Mouse (Mus musculus) kidney, embryonic 16.5 days (tissue): Measurements from ENCODE around the gene Spats1. TPM values are rescaled to one million over a fixed set of nuclear protein-coding genes. Genes with fewer than 3 reads are reported as not detected.
"Not testable (repeated sequence)": the region's sequence is repeated elsewhere in the genome, so short reads cannot be mapped to it uniquely, and the experiment has no call there.

ENCODE experiments used
- ATAC-seq: fragments of 200-750 bp; cut with Nextera tagmentation; 2 replicates; pipeline ENCODE4 v1.8.0; 2017; ENCODE audit warnings: moderate TSS enrichment; ENCODE audit not compliant: low FRiP score, low TSS enrichment
- H3K27ac ChIP-seq: fragments of 300-500 bp; sonication (generic); 2 replicates; pipeline ENCODE4 v1.5.1; 2014; ENCODE audit warnings: low read length
- H3K27me3 ChIP-seq: fragments of 300-500 bp; sonication (generic); 2 replicates; pipeline ENCODE4 v1.6.1; 2014; ENCODE audit warnings: low read length, control low read depth, mixed read lengths; ENCODE audit not compliant: insufficient read depth
- H3K36me3 ChIP-seq: fragments of 300-500 bp; sonication (generic); 2 replicates; pipeline ENCODE4 v1.6.1; 2014; ENCODE audit warnings: low read length, control low read depth, mixed read lengths; ENCODE audit not compliant: insufficient read depth
- H3K4me1 ChIP-seq: fragments of 300-500 bp; sonication (generic); 2 replicates; pipeline ENCODE4 v1.6.1; 2014; ENCODE audit warnings: low read length, control low read depth, mixed read lengths; ENCODE audit not compliant: insufficient read depth
- H3K4me2 ChIP-seq: fragments of 300-500 bp; sonication (generic); replicated peaks from 2 replicates; pipeline ENCODE4 v1.6.1; 2014; ENCODE audit warnings: low read depth, low read length
- H3K4me3 ChIP-seq: fragments of 300-500 bp; sonication (generic); 2 replicates; pipeline ENCODE4 v1.5.1; 2014; ENCODE audit warnings: mild to moderate bottlenecking, low read length
- H3K9ac ChIP-seq: fragments of 300-500 bp; sonication (generic); replicated peaks from 2 replicates; pipeline ENCODE4 v1.6.1; 2014; ENCODE audit warnings: low read length
- H3K9me3 ChIP-seq: fragments of 300-500 bp; sonication (generic); 2 replicates; pipeline ENCODE4 v1.6.1; 2016; ENCODE audit warnings: low read length, control low read depth
- WGBS: fragments of 180-500 bp; shearing (Covaris S2); extraction: QIAGEN DNeasy Blood & Tissue Kit; methylation state at CpG from one replicate; pipeline ENCODE4 v1.1.7; 2014; 5-methylcytosine and 5-hydroxymethylcytosine counted together
- polyA plus RNA-seq: library from polyadenylated mRNA; unstranded; fragments of >200 nt; fragmentation: Nextera tagmentation; extraction: Ambion mirVana; gene quantifications from 2 replicates; pipeline ENCODE4 v1.2.1, GENCODE M21; 2015

Spats1 gene
- polyA plus RNA-seq, 1 experiment from 2014 or later: 0.16 TPM

GRCm38 (mm10) chr17:45432706-45433398 is 42.4 kb downstream of the Spats1 start:
- Histone ChIP-seq H3K9ac (peak overlapping the region; percentile 96), H3K27ac (peak overlapping the region; percentile 99), H3K4me1 (peaks cover 19% of the 10 kb centered on the region), H3K4me3 (peak overlapping the region; percentile 77), H3K27me3 (no peaks in the 10 kb centered on the region), H3K9me3 (no peaks in the 10 kb centered on the region), H3K36me3 (0 out of 2 replicates have a peak, but pooled peaks cover 4% of the 10 kb centered on the region), H3K4me2 (peak overlapping the region; percentile 90)
- under 1% methylated on average over 62 of the region's 62 CpGs for WGBS
- peak; percentile 72 for ATAC-seq

- H3K4me1 ChIP-seq: peaks cover 19% of the 10 kb centered on the region
- peak overlapping the region; percentile 96 for H3K9ac ChIP-seq
- peak overlapping the region; percentile 77 for H3K4me3 ChIP-seq
- H3K36me3 ChIP-seq: 0 out of 2 replicates have a peak, but pooled peaks cover 10% of the 10 kb centered on the region
- H3K9me3 ChIP-seq: no peaks in the 10 kb centered on the region
- no peaks in the 10 kb centered on the region for H3K27me3 ChIP-seq
- H3K4me2 ChIP-seq: peak overlapping the region; percentile 90
- H3K27ac ChIP-seq: no peak overlapping the region
- no peak for ATAC-seq
- 64% methylated on average over 3 of the region's 3 CpGs for WGBS
Measured at GRCm38 (mm10) chr17:45432007-45432406, 43.2 kb downstream of the Spats1 start.

GRCm38 (mm10) chr17:45417387-45417786 is 57.8 kb downstream of the Spats1 start:
- H3K27me3 ChIP-seq: no peaks in the 10 kb centered on the region
- 78% methylated on average over 2 of the region's 2 CpGs for WGBS
- no peaks in the 10 kb centered on the region for H3K4me1 ChIP-seq
- H3K9me3 ChIP-seq: no peaks in the 10 kb centered on the region
- no peak overlapping the region for H3K4me2 ChIP-seq
- H3K27ac ChIP-seq: no peak overlapping the region
- no peak overlapping the region for H3K4me3 ChIP-seq
- peaks cover 60% of the 10 kb centered on the region for H3K36me3 ChIP-seq
- no peak for ATAC-seq
- H3K9ac ChIP-seq: no peak overlapping the region

- H3K4me1 ChIP-seq, H3K9me3 ChIP-seq, H3K27me3 ChIP-seq, H3K9ac ChIP-seq, H3K27ac ChIP-seq, H3K4me3 ChIP-seq, H3K4me2 ChIP-seq: not testable (repeated sequence)
- peaks cover 67% of the 10 kb centered on the region for H3K36me3 ChIP-seq
- ATAC-seq: peak; percentile 35; the same call in 1 of the 2 replicates
- 62% methylated on average over 2 of the region's 2 CpGs for WGBS
Measured at GRCm38 (mm10) chr17:45411617-45412016, 63.6 kb downstream of the Spats1 start.

GRCm38 (mm10) chr17:45408719-45409118 is 66.5 kb downstream of the Spats1 start:
- Histone ChIP-seq H3K36me3 (peaks cover 63% of the 10 kb centered on the region), H3K27ac (no peak overlapping the region)
- 75% methylated on average over 2 of the region's 2 CpGs for WGBS

GRCm38 (mm10) chr17:45406281-45406680 is 68.9 kb downstream of the Spats1 start:
- H3K27ac ChIP-seq: no peak overlapping the region
- ATAC-seq: no peak
- 91% methylated on average over 10 of the region's 10 CpGs for WGBS
- no peak overlapping the region for H3K4me2 ChIP-seq
- no peaks in the 10 kb centered on the region for H3K27me3 ChIP-seq
- H3K4me3 ChIP-seq: no peak overlapping the region
- no peak overlapping the region for H3K9ac ChIP-seq
- H3K4me1 ChIP-seq: no peaks in the 10 kb centered on the region
- peaks cover 49% of the 10 kb centered on the region for H3K36me3 ChIP-seq
- no peaks in the 10 kb centered on the region for H3K9me3 ChIP-seq

More at GRCm38 (mm10) chr17:45408719-45409118, 66.5 kb downstream of the Spats1 start:
- no peak overlapping the region for H3K4me3 ChIP-seq
- H3K27me3 ChIP-seq: no peaks in the 10 kb centered on the region
- H3K4me2 ChIP-seq: no peak overlapping the region
- H3K9me3 ChIP-seq: no peaks in the 10 kb centered on the region
- no peak overlapping the region for H3K9ac ChIP-seq
- H3K4me1 ChIP-seq: no peaks in the 10 kb centered on the region
- no peak for ATAC-seq

- Histone ChIP-seq H3K4me1 (no peaks in the 10 kb centered on the region; the same call in 1 of the 2 replicates), H3K4me2 (no peak overlapping the region), H3K27me3 (no peaks in the 10 kb centered on the region), H3K9me3 (no peaks in the 10 kb centered on the region), H3K27ac (no peak overlapping the region), H3K4me3 (no peak overlapping the region), H3K36me3 (peaks cover 38% of the 10 kb centered on the region), H3K9ac (no peak overlapping the region)
- ATAC-seq: 0 out of 2 replicates have a peak, but pooled peaks have one; percentile 39
- 8% methylated on average over 3 of the region's 3 CpGs for WGBS
Measured at GRCm38 (mm10) chr17:45403207-45403606, 72.0 kb downstream of the Spats1 start.

GRCm38 (mm10) chr17:45402601-45403000 is 72.6 kb downstream of the Spats1 start:
- H3K4me2 ChIP-seq: no peak overlapping the region
- 74% methylated on average over 3 of the region's 3 CpGs for WGBS

GRCm38 (mm10) chr17:45402126-45402525 is 73.1 kb downstream of the Spats1 start:
- Histone ChIP-seq H3K9ac (no peak overlapping the region), H3K4me2 (no peak overlapping the region), H3K27me3 (no peaks in the 10 kb centered on the region), H3K4me1 (no peaks in the 10 kb centered on the region; the same call in 1 of the 2 replicates), H3K4me3 (no peak overlapping the region), H3K27ac (no peak overlapping the region; the same call in 1 of the 2 replicates), H3K36me3 (peaks cover 31% of the 10 kb centered on the region), H3K9me3 (no peaks in the 10 kb centered on the region)
- WGBS: 97% methylated on average over 1 of the region's 1 CpGs
- 0 out of 2 replicates have a peak, but pooled peaks have one; percentile 39 for ATAC-seq

More at GRCm38 (mm10) chr17:45402601-45403000, 72.6 kb downstream of the Spats1 start:
- no peak overlapping the region for H3K4me3 ChIP-seq
- H3K9me3 ChIP-seq: no peaks in the 10 kb centered on the region
- H3K9ac ChIP-seq: no peak overlapping the region
- no peaks in the 10 kb centered on the region; the same call in 1 of the 2 replicates for H3K4me1 ChIP-seq
- H3K36me3 ChIP-seq: peaks cover 36% of the 10 kb centered on the region
- ATAC-seq: no peak
- H3K27ac ChIP-seq: peak overlapping the region; percentile 14; the same call in 1 of the 2 replicates
- no peaks in the 10 kb centered on the region for H3K27me3 ChIP-seq
